Mouse (Mus musculus) adrenal gland, postnatal 14 days (tissue): ENCODE data around the gene Dnttip2. TPM values are rescaled to one million over a fixed set of nuclear protein-coding genes. Genes with fewer than 3 reads are reported as not detected.

Experiments used
- DNase-seq: peaks from one replicate; pipeline ENCODE4 v3.0.0; 2021; ENCODE audit warnings: mixed read lengths
- microRNA-seq, 2 experiments: library from miRNA; unstranded; fragments of <30 nt; microRNA quantifications; one replicate each; pipeline ENCODE4 v1.2.0; 2021
- total RNA-seq: library from RNA; stranded (reverse); gene quantifications from 2 replicates; pipeline ENCODE4 v1.2.3, GENCODE M21; 2021

The Dnttip2 gene
- total RNA-seq, 1 experiment from 2014 or later, result 44.7 TPM

- DNase-seq, result no peak
Observed at GRCm38 (mm10) chr3:122324528-122324927, 50.3 kb downstream of the Dnttip2 start.

DNA sequence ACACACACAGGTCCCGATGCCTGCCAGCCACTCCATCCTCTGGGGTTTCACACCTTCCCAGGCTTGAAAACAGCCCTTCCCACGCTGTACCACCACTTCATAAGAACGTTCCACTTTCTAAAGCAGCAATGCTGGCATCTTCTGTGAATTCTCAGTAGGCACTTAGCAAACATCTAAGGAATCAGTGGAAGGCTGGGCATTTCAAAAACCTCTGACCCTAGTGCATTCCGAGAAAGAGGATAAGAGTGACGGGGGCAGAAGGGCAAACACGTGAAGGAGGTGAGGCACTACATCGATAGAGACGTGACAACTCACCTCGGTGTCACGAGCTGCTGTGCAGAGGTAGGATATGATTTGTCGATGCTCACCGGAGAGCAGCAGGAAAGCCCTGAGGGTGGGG lies 56.3 kb downstream of the Dnttip2 start:
- DNase-seq, result no peak

DNA sequence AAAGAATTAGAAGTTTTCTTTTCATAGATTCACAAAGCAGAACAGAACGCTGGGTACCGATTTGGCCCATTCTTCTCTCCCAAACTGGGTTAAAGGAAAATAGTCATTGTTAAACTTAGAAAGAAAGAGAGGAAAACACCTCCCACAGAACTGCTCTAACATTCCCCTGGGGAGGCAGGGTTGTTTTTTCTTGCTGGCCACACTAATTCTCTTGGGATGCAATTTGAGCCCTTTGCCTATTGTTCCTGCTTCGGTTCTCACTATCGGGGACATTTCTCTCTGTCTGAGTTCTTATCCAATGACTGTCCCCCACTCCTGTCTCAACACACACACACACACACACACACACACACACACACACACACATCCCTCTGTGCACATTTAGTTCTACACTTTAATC lies 59.3 kb downstream of the Dnttip2 start:
- peak; percentile 23 for DNase-seq

- DNase-seq, result peak; percentile 58
Observed at GRCm38 (mm10) chr3:122333902-122334301, 59.7 kb downstream of the Dnttip2 start.

GRCm38 (mm10) chr3:122334375-122334774 lies 60.2 kb downstream of the Dnttip2 start:
- no peak for DNase-seq

Small RNA genes within 50 kb of the gene (microRNA-seq; reads per million reads assigned to microRNA genes)
- gene Gm22903, result 0 reads per million in 2 experiments
- gene Mir760, result 22.6 to 38.8 reads per million in 2 experiments

Other genes starting within 250 kb of the Dnttip2 start
- gene Abca4, start 229.9 kb upstream of the Dnttip2 start, total RNA-seq, result 2.3 and 3.5 TPM in 2 replicates
- gene Gclm, start 28.8 kb upstream of the Dnttip2 start, total RNA-seq, result 60.8 and 92.3 TPM in 2 replicates
- 51.4 and 55.5 TPM in 2 replicates for gene Bcar3, start 19.7 kb downstream of the Dnttip2 start, total RNA-seq